ENCODE assay signal across 9 mouse cellular contexts in genomic region chr2:102132945-102133558, GRCm38 (mm10). TPM values are rescaled to one million over a fixed set of nuclear protein-coding genes. Genes with fewer than 3 reads are reported as not detected.
DNase-seq lines count a peak whose midpoint lies in the region; ATAC-seq and TF ChIP-seq lines count a peak whose summit lies in the region.
"Had no signal": no experiment of that assay in that cellular context is flagged by ENCODE, and none has a peak within 500 bp of the region (broad histone marks: within the 10 kb centered on the region; RNA-seq: fewer than 3 reads in every experiment).

No protein-coding gene starts in this region.

- no peak for TF ChIP-seq POLR2A in heart, adult 2 months (IDR thresholded peaks at IDR 0.05; ENCODE audit: insufficient read depth, low read depth, low read length)
- TF ChIP-seq POLR2A in limb, embryonic 14.5 days (IDR thresholded peaks at IDR 0.05; ENCODE audit: borderline replicate concordance, extremely low read depth, insufficient read depth, insufficient read length): no peak

- no peaks in the 10 kb centered on the region for H3K27me3 ChIP-seq in heart, adult 2 months (ENCODE audit: control insufficient read depth, insufficient read depth, low read length)
- H3K27me3 ChIP-seq in intestine, embryonic 15.5 days (replicated peaks): no peaks in the 10 kb centered on the region
- no peaks in the 10 kb centered on the region for H3K27me3 ChIP-seq in limb, embryonic 14.5 days (ENCODE audit: control insufficient read depth, insufficient read depth, low read length)
- H3K27me3 ChIP-seq: neural tube, embryonic 12.5 days had no signal

- H3K27ac ChIP-seq in heart, adult 2 months: peak overlapping the region; percentile 45
- H3K27ac ChIP-seq in intestine, embryonic 15.5 days: peak overlapping the region; percentile 20
- peak overlapping the region; percentile 50; the same call in 1 of the 2 replicates for H3K27ac ChIP-seq in limb, embryonic 14.5 days (replicated peaks; ENCODE audit: low read depth, low read length)
- H3K27ac ChIP-seq: neural tube, embryonic 12.5 days had no signal

- H3K4me3 ChIP-seq in heart, adult 2 months: no peak overlapping the region
- no peak overlapping the region for H3K4me3 ChIP-seq in intestine, embryonic 15.5 days (replicated peaks)
- H3K4me3 ChIP-seq in limb, embryonic 14.5 days (replicated peaks; ENCODE audit: low read length): no peak overlapping the region
- H3K4me3 ChIP-seq: neural tube, embryonic 12.5 days had no signal

- no peaks in the 10 kb centered on the region for H3K36me3 ChIP-seq in heart, adult 2 months (ENCODE audit: control insufficient read depth, insufficient read depth, low read length)
- H3K36me3 ChIP-seq in intestine, embryonic 15.5 days: no peaks in the 10 kb centered on the region
- H3K36me3 ChIP-seq in limb, embryonic 14.5 days (ENCODE audit: control insufficient read depth, insufficient read depth, low read length): no peaks in the 10 kb centered on the region
- H3K36me3 ChIP-seq: neural tube, embryonic 12.5 days had no signal

- peaks cover 11% of the 10 kb centered on the region for H3K4me1 ChIP-seq in heart, adult 2 months (ENCODE audit: control insufficient read depth, insufficient read depth, low read length)
- peaks cover 52% of the 10 kb centered on the region for H3K4me1 ChIP-seq in intestine, embryonic 15.5 days (replicated peaks)
- H3K4me1 ChIP-seq in limb, embryonic 14.5 days (ENCODE audit: control insufficient read depth, insufficient read depth, low read length): peaks cover 84% of the 10 kb centered on the region

- no peaks in the 10 kb centered on the region for H3K79me2 ChIP-seq in heart, adult 2 months (replicated peaks; ENCODE audit: control insufficient read depth, insufficient read depth, low read length)

- peak; percentile 82 for ATAC-seq in intestine, embryonic 15.5 days
- no peak for ATAC-seq in limb, embryonic 14.5 days (ENCODE audit: low FRiP score, low read depth)
- ATAC-seq in cerebellum, adult (ENCODE audit: insufficient number of reproducible peaks, low FRiP score, low TSS enrichment): no peak

- no peak for TF ChIP-seq EP300 in heart, adult 2 months (IDR thresholded peaks at IDR 0.05; ENCODE audit: insufficient read depth, low read depth, low read length)

- no peaks in the 10 kb centered on the region for H3K9me3 ChIP-seq in intestine, embryonic 15.5 days
- no peaks in the 10 kb centered on the region for H3K9me3 ChIP-seq in limb, embryonic 14.5 days (ENCODE audit: control insufficient read depth, low read length)
- H3K9me3 ChIP-seq: neural tube, embryonic 12.5 days had no signal

- no peak overlapping the region for H3K9ac ChIP-seq in heart, adult 2 months (ENCODE audit: low read depth, low read length)
- H3K9ac ChIP-seq in intestine, embryonic 15.5 days: no peak overlapping the region
- no peak overlapping the region for H3K9ac ChIP-seq in limb, embryonic 14.5 days (ENCODE audit: low read depth, low read length, severe bottlenecking)
- H3K9ac ChIP-seq: neural tube, embryonic 12.5 days had no signal

- DNase-seq in heart, adult 2 months: no peak
- no peak for DNase-seq in heart, adult 9 months (ENCODE audit: low spot score in 2 of 2)
- DNase-seq in limb, embryonic 14.5 days (ENCODE audit: low spot score): no peak
- DNase-seq in lung, postnatal 36 days: peak; percentile 57
- DNase-seq in thymus, postnatal 0 days (ENCODE audit: low spot score): no peak
- DNase-seq in thymus, postnatal 36 days: no peak

- no peak for TF ChIP-seq CTCF in heart, adult 2 months (IDR thresholded peaks at IDR 0.05)

- intact Hi-C loops in heart, adult 2 months (cut with DNase I): no loop called here

- 48% methylated on average over 10 of the region's 10 CpGs for WGBS in heart, adult 2 months
- 31% methylated on average over 10 of the region's 10 CpGs for WGBS in intestine, embryonic 15.5 days
- WGBS in limb, embryonic 14.5 days: 35% methylated on average over 10 of the region's 10 CpGs

- H3K4me2 ChIP-seq in intestine, embryonic 15.5 days (replicated peaks): peak overlapping the region; percentile 20; the same call in 1 of the 2 replicates
- H3K4me2 ChIP-seq in limb, embryonic 14.5 days (replicated peaks; ENCODE audit: low read depth, low read length, severe bottlenecking): no peak overlapping the region
- H3K4me2 ChIP-seq: neural tube, embryonic 12.5 days had no signal

RNA-seq across cellular contexts. Expression of gene Ldlrad3, which starts 53.1 kb away (rescaled TPM):
- 1 to 10 TPM; 3.3 to 3.8 TPM for total RNA-seq in heart, adult 2 months (2021)
- 4.8 and 5.3 TPM in 2 replicates for polyA plus RNA-seq in heart, adult 2 months (2012; rRNA removed)
- polyA plus RNA-seq in intestine, embryonic 15.5 days (2015; fragmentation: Nextera tagmentation; extraction: Ambion mirVana): 22.1 and 22.7 TPM in 2 replicates
- 45.1 and 53.4 TPM in 2 replicates for polyA plus RNA-seq in limb, embryonic 14.5 days (2012; rRNA removed)
- polyA plus RNA-seq in limb, embryonic 14.5 days (2014; fragmentation: Nextera tagmentation; extraction: Ambion mirVana): 49.7 and 58.0 TPM in 2 replicates
- 10.3 and 13.6 TPM in 2 replicates for polyA plus RNA-seq in thymus, postnatal 0 days (2015; fragmentation: Nextera tagmentation; extraction: Ambion mirVana)
